Mouse (Mus musculus) testis, adult 2 months (tissue): ENCODE data around the gene Zxdc. TPM values are rescaled to one million over a fixed set of nuclear protein-coding genes. Genes with fewer than 3 reads are reported as not detected.

Experiments
- H3K27ac ChIP-seq: fragments of 200-500 bp; 2 replicates; pipeline ENCODE4 v1.5.1; 2012; ENCODE audit warnings: low read depth, low read length; ENCODE audit not compliant: control insufficient read depth, insufficient read depth
- H3K27me3 ChIP-seq: fragments of 200-500 bp; 2 replicates; pipeline ENCODE4 v1.6.1; 2012; ENCODE audit warnings: mild to moderate bottlenecking, low read length, moderate library complexity; ENCODE audit not compliant: control insufficient read depth, insufficient read depth
- H3K36me3 ChIP-seq: fragments of 200-500 bp; 2 replicates; pipeline ENCODE4 v1.6.1; 2012; ENCODE audit warnings: mild to moderate bottlenecking, low read length; ENCODE audit not compliant: control insufficient read depth, insufficient read depth
- H3K4me1 ChIP-seq: fragments of 200-500 bp; 2 replicates; pipeline ENCODE4 v1.6.1; 2012; ENCODE audit warnings: low read length; ENCODE audit not compliant: control insufficient read depth, insufficient read depth
- H3K4me3 ChIP-seq: fragments of 200-500 bp; 2 replicates; pipeline ENCODE4 v1.5.1; 2012; ENCODE audit warnings: low read depth, mild to moderate bottlenecking, low read length, moderate library complexity, mixed read lengths; ENCODE audit not compliant: control insufficient read depth
- CTCF ChIP-seq: fragments of 200-500 bp; IDR thresholded peaks from 2 replicates; pipeline ENCODE4 v1.5.1; 2012; ENCODE audit warnings: low read depth, mild to moderate bottlenecking, inconsistent platforms, low read length, moderate library complexity; ENCODE audit not compliant: control insufficient read depth, insufficient read depth, insufficient replicate concordance
- POLR2A ChIP-seq: fragments of 200-500 bp; IDR thresholded peaks from 2 replicates; pipeline ENCODE4 v1.6.1; 2012; ENCODE audit warnings: low read depth, mild to moderate bottlenecking, inconsistent platforms, low read length, moderate library complexity; ENCODE audit not compliant: control insufficient read depth
- polyA plus RNA-seq: library from polyadenylated mRNA; depleted of rRNA; stranded (reverse); fragments of >200 nt; gene quantifications from 2 replicates; pipeline ENCODE4 v1.2.3, GENCODE M21; 2012

The Zxdc gene
- polyA plus RNA-seq, 1 experiment, result 5.4 TPM

DNA sequence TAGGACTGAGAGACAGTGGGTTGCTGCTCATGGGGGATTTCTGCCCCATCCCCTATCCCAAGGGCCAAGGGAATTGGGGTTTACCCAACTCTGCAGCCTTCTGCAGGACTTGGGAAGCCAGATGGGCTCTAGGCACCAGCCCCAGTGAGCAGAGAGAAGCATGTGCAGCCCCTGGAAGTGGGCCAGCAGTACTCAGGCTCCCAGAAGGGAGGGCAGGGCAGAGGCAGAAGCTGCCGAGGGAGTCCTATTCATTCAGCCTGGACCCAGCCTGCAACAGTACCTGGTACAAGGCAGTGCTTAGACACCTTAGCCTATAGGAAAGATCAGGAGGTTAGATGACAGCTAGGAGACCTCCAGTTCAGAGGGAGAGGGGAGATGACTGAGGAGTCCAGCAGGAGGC, 39.3 kb upstream of the Zxdc start:
- Histone ChIP-seq H3K27me3 (no peaks in the 10 kb centered on the region), H3K36me3 (no peaks in the 10 kb centered on the region), H3K27ac (no peak overlapping the region), H3K4me1 (no peaks in the 10 kb centered on the region), H3K4me3 (no peak overlapping the region)
- no peak for TF ChIP-seq CTCF
- TF ChIP-seq POLR2A, result no peak

- H3K4me1 ChIP-seq, result no peaks in the 10 kb centered on the region
- H3K27ac ChIP-seq, result no peak within 1 kb of the TSS
- H3K4me3 ChIP-seq, result no peak within 1 kb of the TSS
- no peaks in the 10 kb centered on the region for H3K27me3 ChIP-seq
- H3K36me3 ChIP-seq, result no peaks in the 10 kb centered on the region
- no peak for TF ChIP-seq CTCF
- no peak for TF ChIP-seq POLR2A
Measured at GRCm38 (mm10) chr6:90332561-90333425, 36.5 kb upstream of the Zxdc start, which contains the start of gene Uroc1. Uroc1 (plus strand) TSS chr6:90333284.

DNA sequence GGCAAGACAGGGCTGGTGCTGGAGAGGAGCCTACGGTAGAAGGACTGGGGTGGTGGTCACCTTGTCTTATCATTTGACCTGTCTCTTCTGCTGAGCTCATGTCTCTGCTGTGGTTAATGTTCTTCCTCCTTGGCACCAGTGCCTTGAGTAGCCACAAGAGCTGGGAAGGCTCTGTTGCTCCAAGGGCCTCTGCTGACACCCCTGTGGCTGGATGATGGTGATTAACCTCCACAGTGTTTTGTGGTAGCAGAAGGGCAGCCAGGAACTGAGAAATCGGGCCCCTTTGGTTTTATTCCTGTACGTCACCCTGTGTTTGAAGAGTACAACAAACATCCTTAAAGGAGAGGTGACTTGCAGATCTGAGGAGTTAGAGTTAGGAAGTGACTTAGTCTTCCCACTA, 35.0 kb upstream of the Zxdc start:
- H3K36me3 ChIP-seq, result no peaks in the 10 kb centered on the region
- TF ChIP-seq CTCF (no peak), POLR2A (no peak)
- H3K4me1 ChIP-seq, result no peaks in the 10 kb centered on the region
- no peak overlapping the region for H3K4me3 ChIP-seq
- no peaks in the 10 kb centered on the region for H3K27me3 ChIP-seq
- H3K27ac ChIP-seq, result no peak overlapping the region

DNA sequence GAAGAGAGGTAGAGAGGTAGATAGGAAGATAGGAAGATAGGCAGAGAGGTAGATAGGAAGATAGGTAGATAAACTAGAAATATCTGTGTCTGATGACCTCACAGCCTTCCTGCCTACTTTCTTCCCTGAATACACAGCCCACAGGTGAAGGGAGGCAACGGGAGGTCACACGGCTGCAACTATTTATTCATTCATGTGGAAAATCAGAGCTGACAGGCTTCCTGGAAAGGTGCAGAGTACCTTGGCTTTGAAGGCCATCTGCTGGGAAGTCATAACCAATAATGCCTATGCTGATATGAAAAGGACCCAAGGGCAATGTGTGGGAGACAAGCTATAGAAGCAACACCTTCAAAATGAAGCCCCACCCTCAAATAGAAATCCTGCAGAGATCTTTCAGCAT, 26.9 kb upstream of the Zxdc start:
- Histone ChIP-seq H3K4me1 (no peaks in the 10 kb centered on the region), H3K27me3 (no peaks in the 10 kb centered on the region), H3K27ac (no peak overlapping the region), H3K4me3 (no peak overlapping the region), H3K36me3 (no peaks in the 10 kb centered on the region)
- TF ChIP-seq POLR2A, result no peak
- no peak for TF ChIP-seq CTCF

DNA sequence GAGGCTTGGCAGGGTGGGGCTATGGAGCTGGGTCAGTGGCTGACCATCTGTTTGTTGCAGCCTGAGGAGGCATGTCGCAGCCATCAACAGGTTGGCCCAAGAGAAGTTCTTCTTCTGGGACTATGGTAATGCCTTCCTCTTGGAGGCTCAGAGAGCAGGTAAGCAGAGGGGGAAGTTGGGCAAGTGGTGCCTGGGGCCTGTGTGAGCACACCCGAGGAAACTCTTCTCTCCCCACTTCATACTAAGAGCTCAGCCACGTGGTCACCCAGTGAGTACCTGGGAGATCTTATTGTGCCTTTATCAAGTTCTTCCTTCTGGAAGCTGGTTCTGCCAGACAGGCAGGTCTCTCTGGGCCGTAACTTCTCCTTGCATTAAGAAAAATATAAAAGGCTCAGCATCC, 22.1 kb upstream of the Zxdc start:
- no peak overlapping the region for H3K4me3 ChIP-seq
- no peaks in the 10 kb centered on the region for H3K36me3 ChIP-seq
- TF ChIP-seq CTCF (no peak), POLR2A (no peak)
- H3K27me3 ChIP-seq, result no peaks in the 10 kb centered on the region
- H3K4me1 ChIP-seq, result no peaks in the 10 kb centered on the region
- no peak overlapping the region for H3K27ac ChIP-seq

- Histone ChIP-seq H3K4me1 (no peaks in the 10 kb centered on the region), H3K27ac (no peak overlapping the region), H3K36me3 (no peaks in the 10 kb centered on the region), H3K4me3 (no peak overlapping the region), H3K27me3 (no peaks in the 10 kb centered on the region)
- TF ChIP-seq POLR2A (no peak), CTCF (no peak)
Measured at GRCm38 (mm10) chr6:90348500-90348899, 20.8 kb upstream of the Zxdc start.

GRCm38 (mm10) chr6:90350011-90350410, 19.3 kb upstream of the Zxdc start:
- TF ChIP-seq CTCF, result no peak
- TF ChIP-seq POLR2A, result no peak
- Histone ChIP-seq H3K4me1 (no peaks in the 10 kb centered on the region), H3K27ac (no peak overlapping the region), H3K27me3 (no peaks in the 10 kb centered on the region), H3K36me3 (no peaks in the 10 kb centered on the region), H3K4me3 (no peak overlapping the region)
